Mouse (Mus musculus): ENCODE measurements around the gene Fbxo10. TPM values are rescaled to one million over a fixed set of nuclear protein-coding genes. Genes with fewer than 3 reads are reported as not detected.

Fbxo10 gene
- total and polyA plus RNA-seq, 2 experiments from 2014 or later: 11.4 to 28.6 TPM

- H3K4me1 ChIP-seq (ENCODE audit: insufficient read depth, low read length): no peaks in the 10 kb centered on the region
- no peak overlapping the region for H3K4me2 ChIP-seq (ENCODE audit: low read depth, low read length)
- no peaks in the 10 kb centered on the region for H3K27me3 ChIP-seq (ENCODE audit: insufficient read depth, low read length)
- H3K9ac ChIP-seq (replicated peaks; ENCODE audit: low read length): no peak overlapping the region
- H3K9me3 ChIP-seq (ENCODE audit: low read length): no peaks in the 10 kb centered on the region
- DNase-seq (ENCODE audit: low spot score): no peak
- ATAC-seq: no peak
- 78% methylated on average over 5 of the region's 5 CpGs for WGBS
- H3K36me3 ChIP-seq (ENCODE audit: insufficient read depth, low read length): peaks cover 21% of the 10 kb centered on the region
- no peak overlapping the region for H3K27ac ChIP-seq
- no peak overlapping the region for H3K4me3 ChIP-seq (ENCODE audit: low read length)
- TF ChIP-seq CTCF (IDR thresholded peaks at IDR 0.05; ENCODE audit: low read depth): no peak
Measured at GRCm38 (mm10) chr4:44990560-44990959, 93.8 kb downstream of the Fbxo10 start.

Other genes starting within 250 kb of the Fbxo10 start
- 17.7 and 31.5 TPM in 2 replicates for gene Grhpr, start 103.2 kb downstream of the Fbxo10 start, total RNA-seq (2014; rRNA removed)
- gene Grhpr, start 103.2 kb downstream of the Fbxo10 start, polyA plus RNA-seq (2015; fragmentation: Nextera tagmentation; extraction: Ambion mirVana): 36.7 and 39.8 TPM in 2 replicates
- gene Zbtb5, start 72.2 kb downstream of the Fbxo10 start, total RNA-seq (2014; rRNA removed): 42.1 and 50.0 TPM in 2 replicates
- gene Zbtb5, start 72.2 kb downstream of the Fbxo10 start, polyA plus RNA-seq (2015; fragmentation: Nextera tagmentation; extraction: Ambion mirVana): 27.6 and 29.5 TPM in 2 replicates
- 3.4 and 8.2 TPM in 2 replicates for gene Polr1e, start 66.0 kb downstream of the Fbxo10 start, total RNA-seq (2014; rRNA removed)
- 25.7 and 27.2 TPM in 2 replicates for gene Polr1e, start 66.0 kb downstream of the Fbxo10 start, polyA plus RNA-seq (2015; fragmentation: Nextera tagmentation; extraction: Ambion mirVana)
- gene Tomm5, start 23.5 kb upstream of the Fbxo10 start, total RNA-seq (2014; rRNA removed): 106 and 267 TPM in 2 replicates
- gene Tomm5, start 23.5 kb upstream of the Fbxo10 start, polyA plus RNA-seq (2015; fragmentation: Nextera tagmentation; extraction: Ambion mirVana): 218 and 219 TPM in 2 replicates
- 13.8 and 20.5 TPM in 2 replicates for gene Frmpd1, start 100.3 kb upstream of the Fbxo10 start, total RNA-seq (2014; rRNA removed)
- 4.6 and 4.8 TPM in 2 replicates for gene Frmpd1, start 100.3 kb upstream of the Fbxo10 start, polyA plus RNA-seq (2015; fragmentation: Nextera tagmentation; extraction: Ambion mirVana)
- 5.2 and 7.4 TPM in 2 replicates for gene Trmt10b, start 212.5 kb upstream of the Fbxo10 start, total RNA-seq (2014; rRNA removed)
- gene Trmt10b, start 212.5 kb upstream of the Fbxo10 start, polyA plus RNA-seq (2015; fragmentation: Nextera tagmentation; extraction: Ambion mirVana): 19.5 and 20.4 TPM in 2 replicates